Mouse (Mus musculus) hindbrain, embryonic 13.5 days (tissue): ENCODE results near the gene Casq2. TPM values are rescaled to one million over a fixed set of nuclear protein-coding genes. Genes with fewer than 3 reads are reported as not detected.

Experiments used
- ATAC-seq: fragments of 200-750 bp; cut with Nextera tagmentation; 2 replicates; pipeline ENCODE4 v1.8.0; 2017; ENCODE audit warnings: moderate TSS enrichment; ENCODE audit not compliant: low FRiP score
- H3K27ac ChIP-seq: fragments of 300-500 bp; sonication (generic); 2 replicates; pipeline ENCODE4 v1.5.1; 2015; ENCODE audit warnings: inconsistent platforms, mild to moderate bottlenecking, moderate library complexity
- H3K27me3 ChIP-seq: fragments of 300-500 bp; sonication (generic); 2 replicates; pipeline ENCODE4 v1.6.1; 2015; ENCODE audit warnings: mild to moderate bottlenecking, inconsistent platforms
- H3K36me3 ChIP-seq: fragments of 300-500 bp; sonication (generic); 2 replicates; pipeline ENCODE4 v1.6.1; 2015; ENCODE audit warnings: mild to moderate bottlenecking, inconsistent platforms
- H3K4me1 ChIP-seq: fragments of 300-500 bp; sonication (generic); replicated peaks from 2 replicates; pipeline ENCODE4 v1.6.1; 2015; ENCODE audit warnings: inconsistent platforms
- H3K4me2 ChIP-seq: fragments of 300-500 bp; sonication (generic); 2 replicates; pipeline ENCODE4 v1.6.1; 2015; ENCODE audit warnings: inconsistent platforms, mild to moderate bottlenecking, moderate library complexity
- H3K4me3 ChIP-seq: fragments of 300-500 bp; sonication (generic); 2 replicates; pipeline ENCODE4 v1.5.1; 2015; ENCODE audit warnings: mild to moderate bottlenecking, inconsistent platforms
- H3K9ac ChIP-seq: fragments of 300-500 bp; sonication (generic); 2 replicates; pipeline ENCODE4 v1.6.1; 2015; ENCODE audit warnings: mild to moderate bottlenecking, inconsistent platforms
- H3K9me3 ChIP-seq: fragments of 300-500 bp; sonication (generic); 2 replicates; pipeline ENCODE4 v1.6.1; 2016; ENCODE audit warnings: inconsistent platforms
- WGBS: fragments of 180-500 bp; shearing (Covaris S2); methylation state at CpG from one replicate; pipeline ENCODE4 v1.1.7; 2015; 5-methylcytosine and 5-hydroxymethylcytosine counted together
- polyA plus RNA-seq: library from polyadenylated mRNA; unstranded; fragments of >200 nt; fragmentation: Nextera tagmentation; extraction: Ambion mirVana; gene quantifications from 2 replicates; pipeline ENCODE4 v1.2.1, GENCODE M21; 2015

Casq2 gene
- polyA plus RNA-seq, 1 experiment from 2014 or later = 0.97 TPM

- no peak for ATAC-seq
These were observed 1.3 kb upstream of the Casq2 start for GRCm38 (mm10) chr3:102084833-102085491.

GRCm38 (mm10) chr3:102085719-102086118 lies 496 bp upstream of the Casq2 start:
- WGBS = 40% methylated on average over 12 of the region's 12 CpGs
- Histone ChIP-seq H3K4me3 (no peak overlapping the region), H3K27ac (no peak overlapping the region), H3K4me1 (peaks cover 8% of the 10 kb centered on the region; the same call in 1 of the 2 replicates), H3K36me3 (no peaks in the 10 kb centered on the region), H3K4me2 (no peak overlapping the region), H3K9ac (no peak overlapping the region), H3K27me3 (peaks cover 24% of the 10 kb centered on the region), H3K9me3 (no peaks in the 10 kb centered on the region)
- ATAC-seq = no peak

More at GRCm38 (mm10) chr3:102084833-102085491, 1.3 kb upstream of the Casq2 start:
- H3K9ac ChIP-seq = no peak overlapping the region
- H3K4me3 ChIP-seq = no peak overlapping the region
- no peak overlapping the region for H3K27ac ChIP-seq
- peaks cover 24% of the 10 kb centered on the region for H3K27me3 ChIP-seq
- no peaks in the 10 kb centered on the region for H3K36me3 ChIP-seq
- no peak overlapping the region for H3K4me2 ChIP-seq
- no peaks in the 10 kb centered on the region for H3K9me3 ChIP-seq
- H3K4me1 ChIP-seq = peaks cover 8% of the 10 kb centered on the region; the same call in 1 of the 2 replicates
- 64% methylated on average over 13 of the region's 13 CpGs for WGBS

GRCm38 (mm10) chr3:102094841-102095240 lies 8.6 kb downstream of the Casq2 start:
- no peak overlapping the region for H3K4me2 ChIP-seq
- no peaks in the 10 kb centered on the region for H3K27me3 ChIP-seq
- no peak overlapping the region for H3K4me3 ChIP-seq
- H3K4me1 ChIP-seq = 0 out of 2 replicates have a peak, but pooled peaks cover 3% of the 10 kb centered on the region
- no peak overlapping the region for H3K27ac ChIP-seq
- no peak for ATAC-seq
- H3K9me3 ChIP-seq = no peaks in the 10 kb centered on the region
- no peak overlapping the region for H3K9ac ChIP-seq
- no peaks in the 10 kb centered on the region for H3K36me3 ChIP-seq
- WGBS = 95% methylated on average over 3 of the region's 3 CpGs

GRCm38 (mm10) chr3:102095412-102095811 lies 9.2 kb downstream of the Casq2 start:
- Histone ChIP-seq H3K36me3 (no peaks in the 10 kb centered on the region), H3K27me3 (no peaks in the 10 kb centered on the region), H3K9me3 (no peaks in the 10 kb centered on the region), H3K4me2 (no peak overlapping the region), H3K27ac (no peak overlapping the region), H3K9ac (no peak overlapping the region), H3K4me3 (no peak overlapping the region), H3K4me1 (0 out of 2 replicates have a peak, but pooled peaks cover 3% of the 10 kb centered on the region)
- ATAC-seq = no peak
- WGBS = 85% methylated on average over 5 of the region's 5 CpGs

GRCm38 (mm10) chr3:102096366-102096765 lies 10.2 kb downstream of the Casq2 start:
- Histone ChIP-seq H3K27me3 (no peaks in the 10 kb centered on the region), H3K9me3 (no peaks in the 10 kb centered on the region), H3K4me1 (0 out of 2 replicates have a peak, but pooled peaks cover 3% of the 10 kb centered on the region), H3K9ac (no peak overlapping the region), H3K27ac (no peak overlapping the region), H3K4me2 (no peak overlapping the region), H3K36me3 (no peaks in the 10 kb centered on the region), H3K4me3 (no peak overlapping the region)
- no peak for ATAC-seq
- 88% methylated on average over 8 of the region's 8 CpGs for WGBS

GRCm38 (mm10) chr3:102096976-102097375 lies 10.8 kb downstream of the Casq2 start:
- Histone ChIP-seq H3K27ac (no peak overlapping the region), H3K9ac (no peak overlapping the region), H3K36me3 (no peaks in the 10 kb centered on the region), H3K4me2 (no peak overlapping the region), H3K9me3 (no peaks in the 10 kb centered on the region), H3K4me1 (0 out of 2 replicates have a peak, but pooled peaks cover 3% of the 10 kb centered on the region), H3K27me3 (no peaks in the 10 kb centered on the region), H3K4me3 (no peak overlapping the region)
- 98% methylated on average over 2 of the region's 2 CpGs for WGBS
- ATAC-seq = no peak

GRCm38 (mm10) chr3:102099242-102099641 lies 13.0 kb downstream of the Casq2 start:
- Histone ChIP-seq H3K4me1 (0 out of 2 replicates have a peak, but pooled peaks cover 3% of the 10 kb centered on the region), H3K27ac (no peak overlapping the region), H3K4me3 (no peak overlapping the region), H3K9me3 (no peaks in the 10 kb centered on the region), H3K9ac (no peak overlapping the region), H3K27me3 (no peaks in the 10 kb centered on the region), H3K36me3 (no peaks in the 10 kb centered on the region), H3K4me2 (no peak overlapping the region)
- WGBS = 71% methylated on average over 9 of the region's 10 CpGs
- ATAC-seq = no peak

- no peak overlapping the region for H3K27ac ChIP-seq
- H3K9ac ChIP-seq = no peak overlapping the region
- 0 out of 2 replicates have a peak, but pooled peaks cover 3% of the 10 kb centered on the region for H3K4me1 ChIP-seq
- no peaks in the 10 kb centered on the region for H3K27me3 ChIP-seq
- WGBS = 96% methylated on average over 3 of the region's 3 CpGs
- H3K9me3 ChIP-seq = no peaks in the 10 kb centered on the region
- no peak overlapping the region for H3K4me3 ChIP-seq
- ATAC-seq = no peak
- H3K36me3 ChIP-seq = no peaks in the 10 kb centered on the region
- no peak overlapping the region for H3K4me2 ChIP-seq
These were observed 13.6 kb downstream of the Casq2 start for GRCm38 (mm10) chr3:102099793-102100192.

- Histone ChIP-seq H3K4me3 (no peak overlapping the region), H3K27ac (no peak overlapping the region), H3K9ac (no peak overlapping the region), H3K36me3 (no peaks in the 10 kb centered on the region), H3K27me3 (no peaks in the 10 kb centered on the region), H3K9me3 (no peaks in the 10 kb centered on the region), H3K4me2 (no peak overlapping the region), H3K4me1 (0 out of 2 replicates have a peak, but pooled peaks cover 3% of the 10 kb centered on the region)
- no peak for ATAC-seq
- WGBS = 90% methylated on average over 4 of the region's 4 CpGs
These were observed 15.2 kb downstream of the Casq2 start for GRCm38 (mm10) chr3:102101445-102101844.

- Histone ChIP-seq H3K27me3 (no peaks in the 10 kb centered on the region), H3K27ac (no peak overlapping the region), H3K4me3 (no peak overlapping the region), H3K9me3 (no peaks in the 10 kb centered on the region), H3K4me1 (no peaks in the 10 kb centered on the region), H3K36me3 (no peaks in the 10 kb centered on the region), H3K4me2 (no peak overlapping the region), H3K9ac (no peak overlapping the region)
- no peak for ATAC-seq
- WGBS = 79% methylated on average over 9 of the region's 9 CpGs
These were observed 17.8 kb downstream of the Casq2 start for GRCm38 (mm10) chr3:102103811-102104565.

GRCm38 (mm10) chr3:102108201-102108600 lies 22.0 kb downstream of the Casq2 start:
- Histone ChIP-seq H3K9ac (no peak overlapping the region), H3K27ac (no peak overlapping the region), H3K4me2 (no peak overlapping the region), H3K4me3 (no peak overlapping the region), H3K36me3 (no peaks in the 10 kb centered on the region), H3K9me3 (no peaks in the 10 kb centered on the region), H3K27me3 (no peaks in the 10 kb centered on the region), H3K4me1 (0 out of 2 replicates have a peak, but pooled peaks cover 5% of the 10 kb centered on the region)
- 76% methylated on average over 3 of the region's 3 CpGs for WGBS
- no peak for ATAC-seq

GRCm38 (mm10) chr3:102111979-102112599 lies 25.9 kb downstream of the Casq2 start:
- Histone ChIP-seq H3K9me3 (no peaks in the 10 kb centered on the region), H3K4me1 (0 out of 2 replicates have a peak, but pooled peaks cover 5% of the 10 kb centered on the region), H3K4me3 (no peak overlapping the region), H3K9ac (no peak overlapping the region), H3K36me3 (no peaks in the 10 kb centered on the region), H3K4me2 (no peak overlapping the region), H3K27me3 (no peaks in the 10 kb centered on the region), H3K27ac (no peak overlapping the region)
- 68% methylated on average over 7 of the region's 7 CpGs for WGBS
- ATAC-seq = no peak
